Mouse (Mus musculus) MN1 (cell line): ENCODE measurements at regions not wholly inside any gene's neighbourhood (a gene's known extent, or its start where the extent isn't known, plus 50 kb on each side); places are given as distances from the start of the nearest gene placed in this dataset.

Source experiments
- DNase-seq: peaks from one replicate; pipeline ENCODE4 v3.0.0-alpha.2; 2016; ENCODE audit warnings: low spot score

GRCm38 (mm10) chr2:172699654-172700053 is 150.3 kb downstream of the Tfap2c start:
- DNase-seq: no peak

GRCm38 (mm10) chr2:172710641-172711040 is 161.2 kb downstream of the Tfap2c start:
- DNase-seq: no peak

GRCm38 (mm10) chr2:172726701-172727100 is 177.3 kb downstream of the Tfap2c start:
- no peak for DNase-seq

DNA sequence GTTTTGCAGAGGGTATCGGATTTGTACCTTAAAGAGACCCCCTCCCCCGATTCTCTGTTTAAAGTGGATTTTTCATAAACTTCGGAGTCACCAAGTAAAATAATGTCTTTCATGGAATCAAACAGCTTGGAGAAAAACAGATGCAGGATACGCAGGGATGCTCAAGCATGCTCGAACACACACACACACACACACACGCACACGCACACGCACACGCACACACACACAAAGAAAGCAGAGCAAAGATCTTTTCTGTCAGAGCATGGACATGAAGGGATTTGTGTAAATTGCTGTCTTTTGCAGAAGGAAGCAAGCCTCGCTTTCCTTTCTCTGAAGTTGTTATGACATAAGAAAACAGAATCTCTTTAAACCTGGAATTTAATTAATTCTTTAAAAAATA is 178.2 kb downstream of the Tfap2c start:
- no peak for DNase-seq

DNA sequence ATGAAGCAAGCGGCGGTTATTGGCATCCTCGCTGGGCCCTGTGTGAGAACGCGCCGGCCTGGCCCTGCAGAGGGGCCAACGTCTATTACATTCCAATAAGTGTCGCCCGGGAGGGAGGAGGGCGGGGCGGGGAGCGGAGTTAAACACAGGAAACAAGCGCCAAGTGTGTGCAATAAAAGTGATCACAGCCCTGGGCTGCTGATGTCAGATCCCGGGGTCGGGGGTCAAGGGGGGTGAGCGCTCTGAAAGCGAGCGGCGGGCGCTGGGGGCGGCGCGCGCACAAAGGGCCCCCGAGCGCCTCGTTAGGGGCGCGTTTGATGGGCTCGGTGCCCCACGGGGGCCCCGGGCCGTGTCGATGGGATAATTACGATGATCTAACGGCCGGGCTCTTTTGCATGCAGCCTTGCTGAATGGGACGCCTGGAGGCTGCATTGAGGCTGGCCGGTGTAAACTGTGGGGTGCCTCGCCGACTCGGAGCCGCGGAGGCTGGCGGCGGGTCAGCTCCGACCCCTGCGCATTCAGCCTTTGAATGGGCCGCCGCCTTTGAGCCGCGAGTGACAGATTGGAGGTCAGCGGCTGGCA is 178.9 kb downstream of the Tfap2c start:
- DNase-seq: peak; percentile 10

DNA sequence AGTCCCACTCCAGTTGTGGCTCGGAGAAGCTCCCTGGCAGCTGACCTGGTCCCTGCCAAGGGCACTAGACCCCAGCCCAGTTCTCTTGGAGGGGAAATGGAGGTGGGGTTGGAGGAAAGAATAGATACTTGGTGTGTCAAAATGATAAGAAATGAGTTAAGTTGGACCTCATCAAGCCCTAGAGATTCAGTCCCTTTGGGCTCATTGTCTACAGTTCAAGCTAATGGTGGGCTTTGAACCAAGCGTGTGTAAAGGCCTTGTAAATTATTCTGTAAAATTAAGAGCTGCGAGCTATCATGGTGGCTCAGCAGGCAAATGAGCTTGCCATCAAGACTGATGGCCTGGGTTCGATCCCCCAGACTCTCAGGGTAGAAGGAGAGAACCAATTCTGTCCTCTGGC is 179.8 kb downstream of the Tfap2c start:
- no peak for DNase-seq

GRCm38 (mm10) chr2:172729741-172730140 is 180.3 kb downstream of the Tfap2c start:
- DNase-seq: no peak

- DNase-seq: no peak
These were observed 182.0 kb downstream of the Tfap2c start for GRCm38 (mm10) chr2:172731408-172731807.

- DNase-seq: no peak
These were observed 183.2 kb downstream of the Tfap2c start for GRCm38 (mm10) chr2:172732453-172733210.

GRCm38 (mm10) chr2:172733403-172733995 is 184.1 kb downstream of the Tfap2c start:
- no peak for DNase-seq

GRCm38 (mm10) chr2:172735621-172736020 is 186.2 kb downstream of the Tfap2c start:
- no peak for DNase-seq

- DNase-seq: no peak
These were observed 189.7 kb downstream of the Tfap2c start for GRCm38 (mm10) chr2:172739041-172739491.

- no peak for DNase-seq
These were observed 190.1 kb downstream of the Tfap2c start for GRCm38 (mm10) chr2:172739529-172739928.

DNA sequence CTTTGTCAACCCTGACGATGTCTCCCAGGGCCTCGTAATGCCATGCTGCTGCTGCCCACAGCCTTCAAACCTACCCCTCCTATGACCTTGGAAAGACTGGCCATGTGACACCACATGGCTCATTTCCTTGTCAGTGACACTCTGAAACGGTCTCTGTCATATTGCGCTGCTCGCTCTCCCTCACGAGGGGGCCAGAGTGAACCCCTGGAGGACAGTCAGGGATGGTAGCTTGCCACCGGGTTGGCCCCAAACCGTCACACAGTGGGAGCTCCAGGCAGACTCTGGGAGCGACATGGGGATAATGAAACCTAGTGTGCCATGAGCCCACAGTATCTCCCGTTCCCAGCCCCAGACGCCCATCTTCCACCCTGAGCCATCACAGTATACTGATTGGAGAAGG is 188.8 kb downstream of the Bmp7 start:
- DNase-seq: no peak

GRCm38 (mm10) chr2:172755686-172756471 is 184.2 kb downstream of the Bmp7 start:
- DNase-seq: no peak

GRCm38 (mm10) chr2:172756472-172756860 is 183.7 kb downstream of the Bmp7 start:
- DNase-seq: no peak

DNA sequence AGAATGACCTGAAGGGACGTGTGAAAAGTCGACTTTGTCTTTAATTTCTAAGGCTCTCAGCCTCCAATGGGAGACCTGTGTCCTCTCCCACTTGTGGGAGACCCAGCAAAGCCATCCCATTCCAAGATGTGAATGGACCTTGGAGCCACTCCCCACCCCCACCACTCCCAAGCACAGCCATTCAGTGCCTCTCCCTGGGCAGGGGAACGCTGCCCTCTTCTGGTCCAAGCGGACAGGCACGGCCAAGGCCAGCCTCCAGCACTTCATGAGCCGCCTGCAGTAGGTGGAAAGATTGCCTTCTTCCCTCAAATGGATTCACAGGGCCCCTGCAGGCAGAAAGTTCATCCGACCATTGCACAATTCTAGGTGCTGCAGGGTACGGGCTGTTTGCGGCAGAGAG is 181.6 kb downstream of the Bmp7 start:
- no peak for DNase-seq

GRCm38 (mm10) chr2:172765260-172765659 is 174.9 kb downstream of the Bmp7 start:
- no peak for DNase-seq

- no peak for DNase-seq
These were observed 173.7 kb downstream of the Bmp7 start for GRCm38 (mm10) chr2:172766403-172766802.

DNA sequence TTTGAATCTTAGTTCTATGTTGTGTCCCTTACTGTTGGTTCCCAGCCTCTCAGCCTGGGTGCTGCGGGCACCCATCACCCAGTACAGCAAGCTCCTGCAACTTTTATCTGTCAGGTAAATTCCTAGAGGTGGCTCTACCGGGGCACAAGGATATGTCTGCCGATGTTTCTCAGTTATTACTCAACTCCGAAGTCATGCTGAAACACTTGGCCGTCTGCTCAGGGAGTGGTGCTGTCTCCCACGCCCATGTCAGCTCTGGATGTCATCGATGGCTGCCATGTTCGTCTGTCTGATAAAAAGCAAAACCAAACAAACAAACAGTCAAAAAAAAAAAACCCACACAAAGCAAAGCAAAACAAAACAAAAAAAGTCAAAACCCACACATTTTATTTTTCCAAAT is 171.4 kb downstream of the Bmp7 start:
- no peak for DNase-seq

- DNase-seq: no peak
These were observed 170.1 kb downstream of the Bmp7 start for GRCm38 (mm10) chr2:172770061-172770460.

DNA sequence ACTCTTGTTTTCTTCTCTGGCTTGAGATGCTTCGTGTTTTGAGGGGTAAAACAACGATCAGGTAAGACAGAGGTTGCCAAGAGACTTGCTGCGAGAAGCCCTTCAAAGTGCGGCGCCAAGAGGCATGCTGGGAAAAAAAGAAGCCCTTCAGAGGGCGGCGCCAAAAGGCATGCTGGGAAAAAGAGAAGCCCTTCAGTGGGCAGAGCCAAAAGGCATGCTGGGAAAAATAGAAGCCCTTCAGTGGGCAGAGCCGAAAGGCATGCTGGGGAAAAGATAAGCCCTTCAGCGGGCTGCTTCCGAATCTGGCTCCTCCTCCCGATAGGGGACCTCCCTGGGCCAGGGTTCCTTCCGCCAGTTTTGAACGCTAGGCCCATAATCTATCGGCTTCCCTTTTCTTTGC is 169.5 kb downstream of the Bmp7 start:
- DNase-seq: no peak

- DNase-seq: peak; percentile 34
These were observed 166.9 kb downstream of the Bmp7 start for GRCm38 (mm10) chr2:172773176-172773575.
